20 mouse cellular contexts compared by ENCODE assay signal in genomic region chr10:3701832-3702231, GRCm38 (mm10).
"Had no signal": no experiment of that assay in that cellular context is flagged by ENCODE, and none has a peak within 500 bp of the region (broad histone marks: within the 10 kb centered on the region; RNA-seq: fewer than 3 reads in every experiment).

No protein-coding gene starts in this region.

- H3K4me3 ChIP-seq: kidney, embryonic 15.5 days; left cerebral cortex, adult 2 months; liver, embryonic 12.5 days; liver, embryonic 15.5 days; midbrain, embryonic 12.5 days; midbrain, embryonic 15.5 days; neural tube, embryonic 12.5 days; neural tube, embryonic 15.5 days had no signal

- H3K4me1 ChIP-seq: liver, embryonic 12.5 days; midbrain, embryonic 12.5 days; midbrain, embryonic 15.5 days; neural tube, embryonic 12.5 days had no signal

- DNase-seq: kidney, adult 11 months; kidney, adult 8-10 months; kidney, postnatal 10 days; kidney, postnatal 36 days; layer of hippocampus, postnatal 36 days; lung, embryonic 14.5 days; right cerebral cortex, adult 18-20 months; right cerebral cortex, postnatal 14 days; right cerebral cortex, postnatal 4 days; thymus, adult 2 months; thymus, postnatal 14 days; thymus, postnatal 4 days had no signal
